Mouse (Mus musculus) frontal cortex, postnatal 10 days (tissue): ENCODE data around the gene Rnf43.

Experiments
- DNase-seq, 2 experiments: peaks; one replicate each; pipeline ENCODE4 v3.0.0; 2022; ENCODE audit warnings: low spot score in 2 of 2, mixed read lengths in 1 of 2

Rnf43 gene

DNA sequence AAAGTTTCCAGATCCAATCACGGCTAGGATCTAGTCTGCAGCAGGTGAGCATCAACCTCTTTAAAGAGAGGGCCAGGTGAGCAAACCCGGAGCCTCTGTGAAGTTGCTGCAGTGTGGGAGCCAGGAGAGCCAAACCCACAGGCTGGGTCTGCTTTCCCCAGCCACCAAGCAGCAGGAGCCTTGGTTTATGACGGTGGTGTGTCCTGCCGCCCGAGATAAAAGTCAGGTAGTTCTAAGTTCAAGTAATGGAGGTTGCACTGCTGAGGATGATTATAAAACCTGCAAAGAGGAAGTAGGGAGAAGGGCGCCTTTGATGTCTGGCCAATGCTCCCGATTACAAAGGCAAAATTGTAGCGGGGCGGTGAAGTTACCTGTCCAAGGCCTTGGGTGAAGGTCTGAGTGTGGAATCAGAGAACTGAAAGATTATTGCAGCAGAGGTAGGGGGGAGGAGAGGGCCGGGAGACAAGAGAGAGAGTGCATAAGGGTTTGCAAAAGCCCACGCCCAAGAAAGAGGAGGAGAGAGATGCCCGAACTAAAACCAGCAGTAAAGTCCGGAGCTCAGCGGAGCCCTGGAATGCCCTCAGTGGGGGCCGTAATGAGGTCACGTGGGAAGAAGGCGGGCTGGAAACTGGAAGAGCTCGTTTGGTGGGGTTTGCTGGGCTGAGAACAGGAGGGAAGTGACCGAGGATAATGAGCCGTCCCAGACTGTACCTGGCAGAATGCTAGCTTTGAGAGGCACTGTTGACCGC lies 47.2 kb downstream of the Rnf43 start:
- no peak for DNase-seq

DNA sequence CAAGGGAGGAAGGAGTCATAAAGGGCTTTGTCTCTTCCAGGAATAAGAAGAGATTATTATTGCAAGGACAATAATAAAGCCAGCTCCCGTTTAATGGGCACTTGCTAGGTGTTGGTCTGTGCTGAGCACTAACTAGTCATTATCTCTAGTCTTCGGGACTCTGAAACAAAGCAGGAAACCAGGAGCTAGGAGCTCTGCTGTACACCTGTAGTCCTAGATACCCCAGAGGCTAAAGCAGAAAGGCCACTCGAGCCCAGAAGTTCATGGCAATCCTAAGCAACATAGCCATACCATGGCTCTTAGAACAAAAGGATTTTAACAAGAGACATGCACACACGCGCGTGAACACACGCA lies 47.7 kb downstream of the Rnf43 start:
- DNase-seq: no peak

DNA sequence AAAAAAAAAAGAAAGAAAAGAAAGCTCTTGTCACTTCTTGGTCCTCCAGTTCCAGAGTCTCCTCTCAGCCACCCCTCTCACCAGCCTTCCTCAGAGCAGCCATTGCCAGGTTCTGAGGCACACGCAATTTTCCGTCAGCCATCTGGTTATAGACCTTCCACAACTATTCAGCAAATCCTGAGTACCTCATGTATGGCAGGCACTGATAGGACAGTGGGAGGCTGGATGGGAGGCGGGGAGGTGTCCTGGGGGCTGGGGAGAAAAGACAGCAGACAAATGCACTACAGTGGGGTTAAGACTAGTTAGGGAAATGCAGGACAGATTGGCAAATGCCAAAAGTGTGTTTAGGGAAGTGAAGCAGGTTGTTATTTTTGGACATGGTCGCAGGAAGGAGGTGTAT lies 49.7 kb downstream of the Rnf43 start:
- DNase-seq: no peak

DNA sequence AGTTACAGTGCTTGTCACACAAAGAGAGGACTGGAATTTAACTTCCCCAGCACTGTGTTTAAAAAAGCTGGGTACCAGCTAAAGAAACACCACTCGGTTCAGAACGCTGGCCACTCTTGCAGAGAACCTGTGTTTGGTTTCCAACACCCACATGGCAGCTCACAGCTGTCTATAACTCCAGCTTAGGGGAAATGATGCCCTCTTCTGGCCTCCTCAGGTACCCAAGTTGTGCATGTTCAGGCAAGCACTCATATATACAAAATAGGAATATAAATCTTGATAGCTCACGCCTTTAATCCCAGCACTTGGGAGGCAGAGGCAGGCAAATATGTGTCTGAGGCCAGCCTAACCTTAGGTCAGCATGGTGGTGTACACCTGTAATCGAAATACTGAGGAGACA lies 53.5 kb downstream of the Rnf43 start:
- DNase-seq: no peak

DNA sequence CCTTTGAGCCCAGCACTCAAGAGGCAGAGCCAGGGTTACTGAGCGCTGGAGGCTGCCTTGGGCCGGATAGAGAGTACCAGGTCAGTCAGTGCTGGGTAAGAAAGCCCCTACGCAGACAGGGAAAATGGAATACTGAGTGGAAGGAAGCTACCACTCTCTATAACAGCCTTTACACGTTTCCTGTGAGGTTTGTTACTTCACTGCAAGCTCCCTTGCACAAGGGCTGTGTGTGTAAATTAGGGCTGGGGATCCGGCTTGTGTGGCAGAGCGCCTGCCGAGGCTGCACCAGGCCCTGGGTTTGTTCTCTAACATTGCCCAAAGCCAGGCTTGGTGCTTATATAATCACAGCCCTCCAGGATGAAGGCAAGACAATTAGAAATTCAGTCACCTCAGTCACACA lies 57.0 kb downstream of the Rnf43 start:
- no peak for DNase-seq

DNA sequence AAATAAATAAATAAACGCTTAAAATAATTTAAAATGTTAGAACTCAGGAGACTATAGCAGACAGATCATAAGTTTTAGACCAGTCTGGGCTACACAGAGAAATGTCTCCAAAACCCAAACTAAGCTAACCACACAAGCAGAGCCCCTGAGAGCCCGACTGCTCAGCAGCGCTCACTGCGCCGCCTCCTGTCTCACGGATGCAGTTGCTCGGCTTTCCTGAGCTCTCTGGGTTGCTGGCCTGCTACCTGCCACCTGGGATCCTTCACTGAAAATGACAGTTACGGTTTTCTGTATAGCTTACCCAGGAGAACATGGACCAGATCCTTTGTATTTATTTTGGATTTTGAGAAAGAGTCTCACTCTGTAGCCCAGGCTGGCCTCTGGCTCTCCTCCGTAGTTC lies 57.8 kb downstream of the Rnf43 start:
- no peak for DNase-seq

DNA sequence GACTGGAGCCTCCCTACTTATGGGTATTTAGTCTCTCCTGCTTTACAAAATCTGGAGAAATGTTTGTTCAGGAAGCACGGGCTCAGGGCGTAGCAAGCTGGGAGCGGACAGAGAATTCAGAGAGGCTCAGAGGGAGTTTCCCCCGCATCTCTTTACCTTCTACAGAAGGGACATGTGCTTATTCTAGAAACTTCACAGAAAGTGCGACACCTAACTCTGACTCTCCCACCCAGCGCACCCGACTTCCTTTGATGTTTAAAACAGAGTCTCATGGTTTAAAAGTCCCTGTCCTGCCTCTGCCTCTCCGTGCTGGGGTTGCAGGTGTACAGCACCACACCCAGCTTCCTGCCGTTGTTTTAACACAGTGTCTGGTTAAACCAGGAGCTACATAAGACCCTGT lies 58.3 kb downstream of the Rnf43 start:
- no peak for DNase-seq

DNA sequence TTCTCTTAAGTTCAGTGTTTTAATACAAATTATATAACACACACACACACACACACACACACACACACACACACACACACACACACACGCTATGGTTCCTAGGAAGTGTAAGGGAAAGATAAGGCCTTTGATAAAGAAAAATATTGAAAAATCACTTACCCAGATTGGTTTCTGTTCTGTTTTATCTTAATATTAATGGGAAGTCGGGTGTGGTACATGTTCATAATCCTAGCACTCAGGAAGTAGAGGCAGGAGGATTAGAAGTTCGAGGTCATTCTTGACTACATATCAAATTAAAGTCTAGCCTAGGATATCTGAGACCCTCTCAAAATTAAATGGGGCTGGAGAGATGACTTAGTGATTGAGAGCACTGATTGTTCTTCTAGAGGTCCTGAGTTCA lies 59.6 kb downstream of the Rnf43 start:
- no peak for DNase-seq

DNA sequence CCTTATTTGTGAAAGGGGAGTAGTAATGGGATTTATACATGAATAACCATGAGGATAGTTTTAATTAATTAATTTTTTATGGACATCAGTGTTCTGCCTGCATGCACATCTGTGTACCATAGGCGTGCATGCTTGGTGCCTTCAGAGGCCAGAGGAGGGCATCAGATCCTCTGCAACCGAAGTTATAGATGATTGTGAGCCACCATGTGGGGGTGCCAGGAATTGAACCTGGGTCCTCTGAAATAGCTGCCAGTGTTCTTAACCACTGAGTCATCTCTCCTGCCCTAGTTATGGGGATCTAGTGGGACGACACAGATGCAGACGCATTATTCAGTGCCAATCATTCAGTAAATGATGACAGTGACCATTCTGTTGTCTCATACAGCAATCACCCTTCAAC lies 60.4 kb downstream of the Rnf43 start:
- DNase-seq: no peak

DNA sequence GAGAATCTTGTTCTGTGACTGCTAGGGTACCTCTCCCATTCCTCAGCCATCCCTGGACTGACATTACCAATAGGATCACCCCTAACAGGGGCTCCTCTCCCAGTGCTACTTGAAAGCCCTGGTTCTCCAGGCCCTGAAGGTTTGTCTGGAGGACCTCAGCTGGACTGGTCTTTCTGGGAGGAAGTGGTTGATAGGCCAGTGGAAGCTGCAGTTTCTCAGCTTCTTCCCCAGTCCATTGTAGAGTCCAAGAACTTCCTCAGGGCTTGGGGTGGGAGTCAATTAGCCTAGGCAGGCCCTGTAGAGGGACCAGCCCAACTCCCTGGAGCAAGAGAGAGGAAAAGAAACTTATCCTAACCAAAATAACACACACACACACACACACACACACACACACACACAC lies 63.0 kb downstream of the Rnf43 start:
- DNase-seq: no peak

DNA sequence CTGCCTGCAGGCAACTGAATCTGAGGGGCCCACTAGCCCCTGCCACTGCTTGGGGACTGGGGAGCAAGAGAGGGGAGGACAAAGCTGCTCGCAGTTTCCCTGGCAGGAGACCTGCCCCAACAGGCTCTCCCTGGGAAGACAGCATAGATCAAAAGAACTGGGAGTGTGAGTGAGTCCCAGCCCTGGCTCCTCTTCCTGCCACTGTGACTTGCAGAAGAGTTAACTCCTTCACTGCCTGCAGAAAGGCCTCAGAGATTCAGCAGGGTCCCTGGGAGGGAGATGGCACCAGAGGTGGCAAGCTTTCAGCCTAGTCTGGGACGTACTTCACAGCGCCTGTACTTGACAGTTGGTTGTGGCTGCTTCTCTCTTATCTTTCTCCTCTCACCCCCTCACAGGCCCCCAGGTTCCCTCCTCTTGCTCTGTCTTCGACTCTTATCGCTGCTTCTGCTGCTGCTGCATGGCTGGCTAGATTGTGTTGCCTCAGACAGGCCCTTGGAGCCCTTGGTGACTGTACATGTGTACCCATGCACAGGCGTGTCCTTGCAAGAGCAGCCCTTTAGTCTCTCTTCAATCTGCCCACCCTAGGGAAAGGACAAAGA lies 63.5 kb downstream of the Rnf43 start:
- DNase-seq: no peak

DNA sequence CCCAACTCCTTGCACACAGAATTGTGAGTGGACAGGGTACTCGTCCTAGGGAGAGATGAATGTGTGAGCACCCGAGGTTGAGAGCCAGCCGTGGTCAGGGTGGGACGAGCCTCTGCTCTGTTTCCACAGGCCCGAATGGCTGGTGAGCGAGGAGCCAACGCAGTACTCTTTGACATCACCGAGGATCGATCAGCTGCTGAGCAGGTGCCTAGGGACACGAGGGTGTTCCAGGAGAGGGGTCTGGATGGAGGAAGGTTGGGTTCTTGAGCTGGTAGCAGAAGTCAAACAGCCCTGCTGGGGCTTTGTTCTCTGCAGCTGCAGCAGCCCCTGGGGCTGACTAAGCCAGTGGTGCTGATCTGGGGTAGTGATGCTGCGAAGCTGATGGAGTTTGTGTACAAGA lies 64.5 kb downstream of the Rnf43 start:
- DNase-seq: no peak

DNA sequence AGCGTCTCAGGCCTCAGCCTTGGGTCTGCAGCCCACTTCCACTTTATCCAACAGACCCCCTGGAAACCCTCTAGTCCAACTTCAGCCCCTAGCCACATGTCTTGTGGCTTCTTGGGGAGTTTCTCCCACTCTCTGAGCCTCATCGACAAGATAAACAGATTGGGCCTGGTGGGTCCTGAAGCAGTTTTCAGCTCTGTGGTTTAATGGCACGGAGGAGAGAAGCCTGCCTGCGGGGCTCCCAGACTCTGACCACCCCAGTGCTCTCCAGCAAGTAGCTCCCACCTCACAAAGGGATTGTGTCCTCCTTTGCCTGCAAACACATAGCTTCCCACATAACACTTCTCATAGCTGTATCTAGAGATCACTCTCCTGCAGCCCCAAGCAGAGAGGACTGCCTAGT lies 64.9 kb downstream of the Rnf43 start:
- no peak for DNase-seq

DNA sequence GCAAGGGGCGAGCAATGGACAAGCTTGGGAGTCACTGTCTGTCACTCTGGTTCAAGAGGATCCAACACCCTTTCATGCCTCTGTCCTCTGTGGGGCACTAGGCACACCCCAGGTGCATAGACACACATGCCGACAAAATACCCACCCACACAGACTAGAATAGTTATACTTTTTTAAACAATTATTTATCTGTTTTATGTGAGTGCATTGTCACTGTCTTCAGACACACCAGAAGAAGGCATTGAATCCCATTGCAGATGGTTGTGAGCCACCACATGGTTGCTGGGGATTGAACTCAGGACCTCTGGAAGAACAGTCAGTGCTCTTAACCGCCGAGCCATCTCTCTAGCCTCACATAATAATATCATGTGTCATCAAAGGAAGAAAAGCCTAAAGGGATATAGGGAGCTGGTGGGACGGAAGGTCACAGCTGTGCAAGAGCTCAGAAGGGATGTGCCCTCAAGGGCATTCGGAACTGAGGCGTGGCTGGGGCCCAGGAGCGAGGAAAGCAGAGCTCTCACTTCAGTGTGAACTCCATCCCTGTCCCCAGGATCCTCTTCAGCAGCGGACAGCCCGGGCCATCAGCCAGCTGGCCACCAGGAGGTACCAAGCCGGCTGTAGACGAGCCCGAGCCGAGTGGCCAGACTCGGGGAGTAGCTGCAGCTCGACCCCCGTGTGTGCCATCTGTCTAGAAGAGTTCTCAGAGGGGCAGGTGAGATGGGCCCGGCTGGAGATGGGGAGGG lies 66.5 kb downstream of the Rnf43 start:
- DNase-seq: no peak

DNA sequence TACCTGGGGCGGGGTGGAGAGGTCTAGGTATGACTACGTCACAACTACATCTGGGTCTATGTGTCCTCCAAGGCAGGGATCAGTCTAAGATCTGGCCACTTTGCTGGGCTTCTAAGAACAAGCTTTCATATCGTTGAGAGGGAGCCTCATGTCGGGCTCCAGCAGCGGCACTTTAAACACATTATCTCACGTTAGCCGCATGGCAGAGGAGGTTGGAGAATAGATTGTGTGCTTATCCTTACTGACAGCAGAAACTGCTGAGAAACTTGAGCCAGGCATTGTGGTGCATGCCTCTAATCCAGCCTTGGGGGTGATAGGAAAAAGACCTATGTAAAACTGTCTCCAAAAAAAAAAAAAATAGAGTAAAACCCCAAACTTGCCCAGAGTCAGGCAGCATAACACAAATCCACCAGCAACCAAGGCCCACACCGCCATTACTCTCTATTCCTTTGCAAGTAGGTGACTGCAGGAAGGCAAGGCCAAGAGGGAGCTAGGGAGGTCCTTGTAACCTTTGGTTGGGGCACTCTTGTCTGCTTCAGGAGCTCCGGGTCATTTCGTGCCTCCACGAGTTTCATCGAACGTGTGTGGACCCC lies 67.2 kb downstream of the Rnf43 start:
- no peak for DNase-seq

DNA sequence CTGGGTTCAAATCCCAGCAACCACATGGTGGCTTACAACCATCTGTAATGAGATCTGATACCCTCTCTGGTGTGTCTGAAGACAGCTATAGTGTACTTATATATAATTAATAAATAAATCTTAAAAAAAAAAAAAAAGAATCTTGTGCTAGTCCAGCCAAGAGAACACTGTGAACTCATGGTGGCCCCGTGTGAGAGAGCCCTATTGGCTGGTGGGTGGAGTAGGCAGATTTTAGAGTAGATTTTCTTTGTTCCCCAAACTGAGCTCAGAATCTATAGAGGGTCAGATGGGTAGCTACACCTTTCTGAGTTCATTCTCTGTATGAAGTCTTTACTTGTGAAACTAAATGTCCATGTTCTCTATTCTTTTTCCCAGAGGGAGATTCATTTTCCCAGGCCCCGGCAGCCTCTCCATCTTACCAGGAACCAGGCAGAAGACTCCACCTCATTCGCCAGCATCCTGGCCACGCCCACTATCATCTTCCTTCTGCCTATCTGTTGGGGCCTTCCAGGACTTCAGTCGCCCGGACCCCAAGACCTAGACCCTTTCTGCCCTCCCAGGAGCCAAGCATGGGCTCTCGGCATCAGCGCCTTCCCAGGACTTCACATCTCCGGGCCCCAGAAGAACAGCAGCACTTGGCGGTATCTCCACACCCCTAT lies 68.3 kb downstream of the Rnf43 start:
- no peak for DNase-seq

DNA sequence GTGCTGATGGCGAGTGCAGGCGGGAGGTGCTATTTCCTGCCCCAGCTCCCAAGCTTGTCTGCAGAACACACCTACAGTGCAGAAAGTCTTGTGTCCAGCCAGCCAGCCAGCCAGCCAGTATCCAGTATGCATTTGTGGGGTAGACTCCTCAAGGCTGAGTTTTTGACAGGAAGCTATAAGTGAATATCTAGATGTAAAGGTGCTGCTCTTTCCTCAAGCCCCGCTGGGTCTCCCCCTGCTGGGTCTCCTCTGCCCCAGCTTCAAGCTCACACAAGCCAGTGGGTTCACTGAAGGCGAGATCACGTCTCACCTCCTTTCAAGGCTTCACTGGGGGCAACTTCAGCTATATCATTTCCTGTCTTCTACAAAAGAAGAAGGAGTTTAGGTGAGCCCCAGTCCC lies 71.8 kb downstream of the Rnf43 start:
- no peak for DNase-seq

DNA sequence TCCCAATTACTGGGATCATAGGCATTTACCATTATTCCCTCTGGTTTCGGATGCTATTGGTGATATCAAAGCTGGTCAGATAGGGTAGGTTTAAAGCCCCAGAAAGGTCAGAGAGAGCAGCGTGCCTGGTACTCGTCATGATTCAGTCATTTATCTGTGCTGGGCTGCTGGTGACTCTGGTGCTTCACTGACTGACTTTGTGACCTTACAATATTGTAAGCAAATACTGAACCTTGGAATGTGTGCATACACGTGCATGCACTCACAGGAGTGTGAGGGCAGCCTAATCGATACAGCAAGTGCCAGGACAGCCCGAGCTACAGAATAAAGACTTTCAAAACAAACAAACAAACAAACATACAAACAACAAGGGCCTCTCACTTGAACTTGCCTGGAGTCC lies 73.2 kb downstream of the Rnf43 start:
- no peak for DNase-seq

DNA sequence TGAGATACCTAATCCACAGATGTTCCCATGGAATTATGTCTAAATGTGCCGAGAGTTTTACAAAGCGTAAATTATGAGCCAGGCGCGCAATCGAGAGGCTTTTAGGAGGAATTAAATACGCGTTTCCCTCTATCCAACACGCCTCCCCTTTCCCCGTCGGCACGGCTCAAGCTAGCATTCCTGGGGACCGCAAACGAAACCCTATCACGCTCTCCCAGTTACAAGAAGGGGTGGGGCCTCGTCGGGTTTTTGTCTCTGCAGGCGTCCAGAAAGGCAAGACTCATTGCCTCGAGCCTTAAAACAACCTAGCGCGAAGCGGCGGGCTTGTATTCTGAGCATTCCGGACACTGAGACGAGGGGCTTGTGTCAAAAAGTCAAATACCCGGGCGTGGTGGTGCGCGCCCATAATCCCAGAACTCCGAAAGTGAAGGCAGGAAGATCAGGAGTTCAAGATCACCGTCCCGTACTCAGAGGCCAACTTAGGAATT lies 74.2 kb downstream of the Rnf43 start:
- peak; percentile 28 to 42 for DNase-seq

DNA sequence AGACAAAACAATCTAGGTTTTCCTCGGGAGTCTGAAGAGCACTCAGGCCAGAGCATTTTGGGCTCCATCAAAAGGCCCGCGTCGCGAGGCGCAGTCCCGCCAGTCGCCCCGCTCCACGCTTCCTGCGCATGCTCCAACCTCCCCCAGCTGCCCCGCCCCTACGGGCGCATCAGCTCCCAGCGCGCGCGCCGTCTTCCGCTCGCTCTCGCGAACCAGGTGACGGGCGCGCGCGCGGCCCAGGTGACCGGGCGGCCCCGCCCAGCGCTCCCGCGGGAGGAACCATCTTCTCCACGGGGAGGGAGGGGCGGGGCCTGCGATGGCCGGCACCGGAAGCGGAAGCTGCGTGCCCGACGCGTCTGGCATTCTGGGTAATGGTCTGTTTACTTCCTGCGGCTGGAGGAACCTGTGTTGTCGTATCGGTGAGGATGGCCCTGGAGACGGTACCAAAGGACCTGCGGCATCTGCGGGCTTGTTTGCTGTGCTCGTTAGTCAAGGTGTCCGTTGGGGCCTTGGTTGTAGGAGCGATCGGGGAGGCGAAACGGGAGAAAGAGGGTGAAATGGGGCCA lies 74.7 kb downstream of the Rnf43 start, which contains the start of gene Supt4a:
Supt4a (plus strand) TSS at position 378 of the 566 bp plus-strand sequence.
- DNase-seq: peak; percentile 85 to 93

DNA sequence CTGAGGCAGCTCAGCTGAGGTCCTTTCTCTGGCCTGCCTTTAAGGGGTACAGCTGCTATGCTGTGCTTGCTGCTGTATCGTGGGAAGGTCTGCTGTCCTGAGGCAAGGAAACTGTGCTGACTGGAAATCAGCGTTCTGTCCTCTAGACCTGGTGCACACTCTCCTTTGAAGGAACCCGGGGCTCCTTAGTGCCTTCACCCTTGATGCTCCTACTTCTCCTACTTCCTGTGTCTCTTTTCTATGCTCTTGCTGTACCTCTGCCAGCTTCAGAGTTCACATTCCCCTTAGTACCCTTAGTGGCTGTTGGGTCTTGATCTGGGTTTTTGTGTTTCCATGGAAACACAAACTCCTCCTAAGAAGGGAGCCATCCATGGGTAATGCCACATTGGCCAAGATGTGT lies 81.2 kb downstream of the Rnf43 start:
- no peak for DNase-seq

DNA sequence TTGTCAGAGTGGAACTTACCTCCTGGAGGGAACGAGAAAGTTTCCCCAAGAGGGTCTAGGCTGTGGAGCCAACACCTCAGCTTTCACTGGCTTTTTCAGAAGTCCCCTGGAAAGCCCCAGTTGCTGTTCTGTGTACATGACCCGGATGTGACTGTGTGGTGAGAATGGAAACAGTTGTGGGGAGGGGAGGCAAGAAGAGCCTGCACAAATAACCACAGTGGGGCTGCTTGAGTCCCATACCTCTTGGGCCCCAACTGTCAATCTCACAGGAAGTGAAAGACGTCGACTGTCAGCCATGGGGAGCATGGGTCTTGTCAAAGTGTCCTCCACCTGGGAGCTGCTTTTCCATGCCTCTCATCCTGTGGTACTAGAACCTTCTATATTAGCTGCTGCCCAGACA lies 82.4 kb downstream of the Rnf43 start:
- DNase-seq: no peak
